Mouse (Mus musculus): Measurements from ENCODE around the gene Specc1. TPM values are rescaled to one million over a fixed set of nuclear protein-coding genes. Genes with fewer than 3 reads are reported as not detected.

The Specc1 gene
- polyA plus RNA-seq, 2 experiments = 8.7 to 8.9 TPM

DNA sequence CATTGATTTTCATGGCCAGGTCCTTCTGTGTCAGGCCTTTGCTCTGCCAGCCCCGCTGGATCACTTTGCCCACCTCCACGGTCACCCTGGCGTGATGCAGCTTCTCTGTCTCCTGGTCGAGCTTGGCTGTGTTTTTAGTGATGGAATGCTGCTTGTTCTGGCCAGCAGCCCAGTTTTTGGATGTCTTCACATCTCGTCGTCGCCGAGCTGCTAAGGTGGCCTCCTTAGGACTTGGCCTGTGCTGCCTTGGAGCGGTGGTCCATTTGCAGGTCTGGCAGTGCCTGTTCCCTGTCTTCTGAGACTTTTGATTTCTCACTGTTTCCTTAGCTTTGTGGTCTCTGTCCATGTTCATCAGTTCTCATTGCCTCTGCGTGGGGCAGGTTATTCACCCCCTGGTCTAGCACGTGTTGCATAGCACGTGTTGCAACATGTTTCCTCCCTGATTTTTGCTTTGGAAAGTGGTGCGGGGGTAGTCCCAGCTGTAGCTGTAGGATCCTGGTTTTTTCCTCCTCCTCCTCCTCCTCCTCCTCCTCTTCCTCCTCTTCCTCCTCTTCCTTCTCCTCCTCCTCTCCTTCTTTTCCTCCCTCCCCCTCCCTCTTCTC lies 17.6 kb downstream of the Specc1 start:
- DNase-seq (ENCODE audit: low spot score) (no peak), ATAC-seq (ENCODE audit: low FRiP score, low read depth) (no peak)
- H3K4me3 ChIP-seq (replicated peaks; ENCODE audit: low read length) = no peak overlapping the region
- H3K4me1 ChIP-seq (ENCODE audit: control insufficient read depth, insufficient read depth, low read length) = 0 out of 2 replicates have a peak, but pooled peaks cover 6% of the 10 kb centered on the region
- H3K9me3 ChIP-seq (ENCODE audit: control insufficient read depth, low read length) = no peaks in the 10 kb centered on the region
- 63% methylated on average over 13 of the region's 13 CpGs for WGBS
- no peak overlapping the region for H3K9ac ChIP-seq (ENCODE audit: low read depth, low read length, severe bottlenecking)
- H3K27me3 ChIP-seq (ENCODE audit: control insufficient read depth, insufficient read depth, low read length) = no peaks in the 10 kb centered on the region
- no peak for TF ChIP-seq POLR2A (IDR thresholded peaks at IDR 0.05; ENCODE audit: borderline replicate concordance, extremely low read depth, insufficient read depth, insufficient read length)
- no peak overlapping the region for H3K27ac ChIP-seq (replicated peaks; ENCODE audit: low read depth, low read length)
- H3K36me3 ChIP-seq (ENCODE audit: control insufficient read depth, insufficient read depth, low read length) = no peaks in the 10 kb centered on the region
- no peak overlapping the region for H3K4me2 ChIP-seq (replicated peaks; ENCODE audit: low read depth, low read length, severe bottlenecking)

- 0 out of 2 replicates have a peak, but pooled peaks cover 6% of the 10 kb centered on the region for H3K4me1 ChIP-seq (ENCODE audit: control insufficient read depth, insufficient read depth, low read length)
- no peak overlapping the region for H3K27ac ChIP-seq (replicated peaks; ENCODE audit: low read depth, low read length)
- ATAC-seq (ENCODE audit: low FRiP score, low read depth) = no peak
- H3K27me3 ChIP-seq (ENCODE audit: control insufficient read depth, insufficient read depth, low read length) = no peaks in the 10 kb centered on the region
- H3K9me3 ChIP-seq (ENCODE audit: control insufficient read depth, low read length) = no peaks in the 10 kb centered on the region
- no peak for TF ChIP-seq POLR2A (IDR thresholded peaks at IDR 0.05; ENCODE audit: borderline replicate concordance, extremely low read depth, insufficient read depth, insufficient read length)
- H3K4me3 ChIP-seq (replicated peaks; ENCODE audit: low read length) = no peak overlapping the region
- 76% methylated on average over 1 of the region's 1 CpGs for WGBS
- no peak overlapping the region for H3K9ac ChIP-seq (ENCODE audit: low read depth, low read length, severe bottlenecking)
- no peaks in the 10 kb centered on the region for H3K36me3 ChIP-seq (ENCODE audit: control insufficient read depth, insufficient read depth, low read length)
- DNase-seq (ENCODE audit: low spot score) = no peak
- no peak overlapping the region for H3K4me2 ChIP-seq (replicated peaks; ENCODE audit: low read depth, low read length, severe bottlenecking)
These were observed 19.2 kb downstream of the Specc1 start for GRCm38 (mm10) chr11:61975783-61976182.

DNA sequence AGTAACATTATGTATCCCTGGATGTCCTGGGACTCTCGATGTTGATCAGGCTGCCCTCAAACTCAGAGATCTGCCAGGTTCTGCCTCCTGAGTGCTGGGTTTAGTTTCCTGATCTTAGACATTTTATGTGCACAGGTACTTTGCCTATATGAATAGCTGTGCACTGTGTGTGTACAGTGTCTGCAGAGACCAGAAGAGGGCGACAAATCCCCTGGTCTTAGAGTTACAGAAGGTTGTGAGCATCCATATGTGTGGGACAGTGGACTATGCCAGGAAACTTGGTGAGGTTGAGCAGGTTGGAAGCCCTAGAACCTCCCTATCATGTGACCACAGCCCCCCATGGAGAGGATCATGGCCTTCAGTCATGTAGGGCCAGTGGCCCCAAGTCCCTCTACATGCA lies 24.7 kb downstream of the Specc1 start:
- Histone ChIP-seq H3K4me3 (replicated peaks; ENCODE audit: low read length) (no peak overlapping the region), H3K4me2 (replicated peaks; ENCODE audit: low read depth, low read length, severe bottlenecking) (no peak overlapping the region), H3K4me1 (ENCODE audit: control insufficient read depth, insufficient read depth, low read length) (no peaks in the 10 kb centered on the region), H3K27ac (replicated peaks; ENCODE audit: low read depth, low read length) (no peak overlapping the region), H3K9ac (ENCODE audit: low read depth, low read length, severe bottlenecking) (no peak overlapping the region), H3K36me3 (ENCODE audit: control insufficient read depth, insufficient read depth, low read length) (no peaks in the 10 kb centered on the region), H3K27me3 (ENCODE audit: control insufficient read depth, insufficient read depth, low read length) (no peaks in the 10 kb centered on the region), H3K9me3 (ENCODE audit: control insufficient read depth, low read length) (no peaks in the 10 kb centered on the region)
- no peak for ATAC-seq (ENCODE audit: low FRiP score, low read depth)
- TF ChIP-seq POLR2A (IDR thresholded peaks at IDR 0.05; ENCODE audit: borderline replicate concordance, extremely low read depth, insufficient read depth, insufficient read length) = no peak
- 70% methylated on average over 2 of the region's 2 CpGs for WGBS
- no peak for DNase-seq (ENCODE audit: low spot score)

GRCm38 (mm10) chr11:61982828-61983227 lies 26.3 kb downstream of the Specc1 start:
- no peak for DNase-seq (ENCODE audit: low spot score)
- H3K4me1 ChIP-seq (ENCODE audit: control insufficient read depth, insufficient read depth, low read length) = no peaks in the 10 kb centered on the region
- no peak overlapping the region for H3K4me3 ChIP-seq (replicated peaks; ENCODE audit: low read length)
- no peaks in the 10 kb centered on the region for H3K27me3 ChIP-seq (ENCODE audit: control insufficient read depth, insufficient read depth, low read length)
- no peak overlapping the region for H3K27ac ChIP-seq (replicated peaks; ENCODE audit: low read depth, low read length)
- no peaks in the 10 kb centered on the region for H3K36me3 ChIP-seq (ENCODE audit: control insufficient read depth, insufficient read depth, low read length)
- no peak for TF ChIP-seq POLR2A (IDR thresholded peaks at IDR 0.05; ENCODE audit: borderline replicate concordance, extremely low read depth, insufficient read depth, insufficient read length)
- H3K9me3 ChIP-seq (ENCODE audit: control insufficient read depth, low read length) = no peaks in the 10 kb centered on the region
- 83% methylated on average over 9 of the region's 9 CpGs for WGBS
- ATAC-seq (ENCODE audit: low FRiP score, low read depth) = no peak
- no peak overlapping the region for H3K4me2 ChIP-seq (replicated peaks; ENCODE audit: low read depth, low read length, severe bottlenecking)
- H3K9ac ChIP-seq (ENCODE audit: low read depth, low read length, severe bottlenecking) = no peak overlapping the region

DNA sequence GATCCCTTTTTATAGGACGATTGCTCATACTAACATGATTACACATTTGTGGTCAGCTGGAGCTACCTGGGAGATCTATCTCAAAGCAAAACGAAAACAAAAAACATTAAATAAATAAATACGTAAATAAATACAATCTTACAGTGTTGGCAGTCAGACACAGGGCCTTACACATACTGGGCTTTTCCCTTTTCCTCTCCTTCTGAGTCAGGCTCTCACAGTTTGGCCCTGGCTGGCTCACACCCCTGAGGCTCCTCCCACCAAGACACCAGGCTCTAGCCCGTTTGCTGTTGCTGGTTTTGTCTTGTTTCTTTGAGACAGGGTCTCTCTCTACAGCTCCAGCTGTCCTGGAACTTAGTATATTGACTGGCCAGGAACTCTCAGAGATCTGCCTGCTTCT lies 30.4 kb downstream of the Specc1 start:
- Histone ChIP-seq H3K4me2 (replicated peaks; ENCODE audit: low read depth, low read length, severe bottlenecking) (no peak overlapping the region), H3K4me1 (ENCODE audit: control insufficient read depth, insufficient read depth, low read length) (no peaks in the 10 kb centered on the region), H3K4me3 (replicated peaks; ENCODE audit: low read length) (no peak overlapping the region), H3K27ac (replicated peaks; ENCODE audit: low read depth, low read length) (no peak overlapping the region), H3K9ac (ENCODE audit: low read depth, low read length, severe bottlenecking) (no peak overlapping the region), H3K9me3 (ENCODE audit: control insufficient read depth, low read length) (no peaks in the 10 kb centered on the region), H3K36me3 (ENCODE audit: control insufficient read depth, insufficient read depth, low read length) (no peaks in the 10 kb centered on the region), H3K27me3 (ENCODE audit: control insufficient read depth, insufficient read depth, low read length) (no peaks in the 10 kb centered on the region)
- WGBS = 76% methylated on average over 4 of the region's 4 CpGs
- no peak for TF ChIP-seq POLR2A (IDR thresholded peaks at IDR 0.05; ENCODE audit: borderline replicate concordance, extremely low read depth, insufficient read depth, insufficient read length)
- ATAC-seq (ENCODE audit: low FRiP score, low read depth) (no peak), DNase-seq (ENCODE audit: low spot score) (no peak)

All from limb, embryonic 14.5 days (tissue).